Mouse (Mus musculus) liver, adult 2 months (tissue): Measurements from ENCODE around the gene Iqck.

ENCODE experiments used
- CTCF ChIP-seq: fragments of 200-500 bp; IDR thresholded peaks from 2 replicates; pipeline ENCODE4 v1.5.1; 2011; ENCODE audit warnings: low read depth, low read length, control low read depth
- POLR2A ChIP-seq: fragments of 200-500 bp; IDR thresholded peaks from 2 replicates; pipeline ENCODE4 v1.6.1; 2011; ENCODE audit warnings: low read length, control low read depth; ENCODE audit not compliant: insufficient read depth; ENCODE audit errors: extremely low read depth

DNA sequence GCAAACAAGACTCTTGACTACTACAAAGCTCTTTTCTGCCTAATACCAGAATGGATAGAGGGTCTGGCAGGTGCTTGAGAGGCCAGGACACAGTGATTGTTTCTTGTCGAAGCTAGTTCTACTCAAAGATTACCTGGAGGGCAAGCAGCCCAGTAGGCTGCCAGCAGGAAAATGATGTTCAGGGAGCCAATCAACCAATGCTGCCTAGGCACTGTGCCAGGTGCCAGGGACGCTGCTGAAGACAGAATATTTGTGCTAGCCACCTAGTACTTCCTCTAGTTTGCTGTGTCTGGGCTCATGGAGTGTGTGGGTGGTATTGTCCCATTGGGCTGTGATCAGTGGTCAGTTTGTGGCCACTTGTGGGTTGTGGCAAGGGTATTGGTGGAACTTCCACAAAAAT lies 146.9 kb downstream of the Iqck start:
- TF ChIP-seq POLR2A: no peak
- no peak for TF ChIP-seq CTCF
